Mouse (Mus musculus) Muller cell, postnatal 12 days (primary cell): ENCODE measurements at regions not wholly inside any gene's neighbourhood (a gene's known extent, or its start where the extent isn't known, plus 50 kb on each side); places are given as distances from the start of the nearest gene placed in this dataset.

Experiments
- DNase-seq: peaks from one replicate; pipeline ENCODE4 v3.0.0-alpha.2; 2015; ENCODE audit errors: inconsistent ontology term

DNA sequence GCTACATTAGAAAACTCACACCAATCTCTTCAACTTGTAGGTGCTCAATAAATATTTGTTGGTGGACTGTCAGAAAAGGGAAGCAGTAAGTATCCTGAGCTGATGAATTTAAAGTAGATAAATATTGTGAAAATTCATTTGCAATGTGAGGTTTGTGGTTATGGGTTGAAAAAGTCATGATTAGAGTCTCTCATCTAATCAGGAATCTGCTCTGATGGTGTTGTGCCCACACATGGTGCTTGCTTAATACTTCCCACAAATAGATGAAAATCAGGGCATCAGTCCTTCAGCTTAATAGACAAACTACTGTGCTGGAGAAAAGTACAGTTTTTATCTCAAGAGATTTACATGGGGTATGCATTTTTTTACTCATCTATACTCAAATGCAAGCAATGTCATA, 59.9 kb downstream of the S1pr1 start:
- no peak for DNase-seq

DNA sequence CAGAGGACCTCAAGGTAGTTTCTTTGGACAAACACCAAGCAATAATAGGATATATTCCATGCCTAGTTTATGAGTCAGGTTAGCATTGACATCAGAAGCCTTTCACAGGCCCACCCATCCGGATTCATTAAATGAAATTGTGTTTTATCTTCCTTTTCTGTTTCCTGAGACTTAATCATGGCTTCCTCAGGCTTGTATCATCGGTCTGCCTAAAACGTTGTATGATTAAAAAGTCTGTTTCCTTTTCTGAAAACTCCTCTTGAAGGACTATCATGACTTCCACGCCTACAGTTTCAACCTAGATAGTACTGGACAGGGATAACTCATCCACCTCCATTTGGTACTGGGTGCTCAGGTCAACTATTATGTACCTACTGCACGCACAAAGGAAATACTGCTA, 62.6 kb downstream of the S1pr1 start:
- DNase-seq = no peak

DNA sequence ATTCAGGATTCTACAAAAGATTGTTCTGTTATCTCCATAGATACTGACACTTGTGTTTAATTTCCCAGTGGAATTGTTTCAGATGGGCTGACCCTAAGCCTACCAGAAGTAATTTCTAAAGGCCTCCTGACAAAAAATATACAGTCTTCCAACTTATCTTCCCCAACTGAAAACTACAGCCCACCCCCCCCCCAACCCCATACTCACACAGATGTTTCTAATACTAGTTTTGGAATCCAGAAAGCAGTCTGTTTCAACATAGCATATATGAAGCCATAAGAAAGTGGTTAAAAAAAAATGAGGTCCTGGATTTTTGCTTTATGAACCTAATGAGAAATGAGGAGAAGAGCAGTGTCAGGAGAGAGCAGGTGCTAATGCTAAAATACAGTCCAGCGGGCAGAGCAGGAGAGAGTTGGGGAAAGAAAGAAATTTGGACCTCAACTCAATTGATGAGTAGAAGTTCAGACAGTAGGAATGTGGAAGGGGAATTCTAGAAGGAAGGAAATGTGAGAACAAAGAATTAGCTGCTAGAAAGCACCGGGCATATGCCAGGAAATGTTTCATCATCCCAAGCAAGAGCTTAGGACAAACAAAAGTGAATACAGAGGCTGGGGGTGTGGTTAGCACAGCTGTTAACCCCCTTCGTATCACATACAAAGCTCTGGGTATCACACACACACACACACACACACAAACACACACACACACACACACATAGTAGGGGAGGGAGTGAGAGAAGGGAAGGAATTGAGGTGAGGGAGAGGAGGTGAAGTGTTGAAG, 65.3 kb downstream of the S1pr1 start:
- DNase-seq = peak; percentile 64

DNA sequence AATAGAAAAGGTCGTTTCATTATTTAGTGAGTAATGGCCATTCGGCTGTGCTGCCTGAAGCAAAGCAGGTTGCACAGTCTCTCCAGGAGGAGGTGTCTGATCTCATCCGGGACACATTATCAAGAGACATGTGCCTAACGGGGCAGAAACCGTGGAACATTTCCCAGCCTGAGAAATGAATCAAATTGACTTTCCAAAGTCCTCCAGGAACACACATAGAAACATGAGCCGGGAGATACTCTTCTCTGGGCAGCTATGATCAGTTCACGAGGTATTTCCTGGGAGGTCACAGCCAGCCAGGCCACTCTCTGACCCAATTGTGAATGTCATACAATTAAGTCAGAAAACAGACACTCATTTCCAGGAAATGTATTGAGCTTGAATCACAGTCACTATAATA, 67.9 kb downstream of the S1pr1 start:
- DNase-seq = peak; percentile 79

DNA sequence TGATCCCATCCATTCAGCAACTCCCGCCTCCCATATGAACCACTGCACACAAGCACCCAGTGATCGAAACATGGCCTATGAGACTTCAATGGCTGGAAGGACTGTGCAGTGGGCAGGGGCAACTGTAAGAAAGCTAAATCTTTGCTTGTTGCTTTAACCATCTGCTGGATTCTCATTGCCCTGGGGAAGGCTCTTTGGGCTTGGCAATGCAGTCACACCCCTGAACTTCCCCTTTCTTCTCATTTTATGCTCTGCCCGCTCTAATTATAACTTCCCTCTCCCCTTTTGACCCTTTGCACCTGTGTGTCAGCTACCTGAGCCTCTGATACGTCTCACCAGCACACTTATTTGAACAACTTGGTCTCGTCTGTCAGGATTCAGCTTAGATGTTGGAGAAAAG, 70.6 kb downstream of the S1pr1 start:
- DNase-seq = no peak

DNA sequence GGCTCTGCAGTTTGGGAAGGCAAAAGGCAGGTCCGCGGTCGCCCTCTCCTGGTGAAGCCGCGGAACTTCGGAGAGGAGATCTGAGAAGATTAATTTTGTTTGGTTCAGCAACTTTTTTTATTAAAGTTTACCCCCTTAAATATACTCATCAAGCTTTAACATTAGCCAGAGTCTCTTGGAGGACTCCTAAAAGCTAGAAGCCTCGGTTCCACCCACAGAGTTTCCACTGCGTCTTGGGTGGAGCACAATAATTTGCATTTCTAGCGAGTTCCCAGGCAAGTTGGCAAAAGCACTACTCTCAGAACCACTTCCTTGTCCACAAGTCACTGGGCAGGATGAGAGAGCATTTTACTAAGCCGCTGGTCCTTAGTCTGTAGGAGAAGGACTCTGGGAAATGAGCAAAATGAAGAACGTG, 72.0 kb downstream of the S1pr1 start:
- DNase-seq = peak; percentile 64

DNA sequence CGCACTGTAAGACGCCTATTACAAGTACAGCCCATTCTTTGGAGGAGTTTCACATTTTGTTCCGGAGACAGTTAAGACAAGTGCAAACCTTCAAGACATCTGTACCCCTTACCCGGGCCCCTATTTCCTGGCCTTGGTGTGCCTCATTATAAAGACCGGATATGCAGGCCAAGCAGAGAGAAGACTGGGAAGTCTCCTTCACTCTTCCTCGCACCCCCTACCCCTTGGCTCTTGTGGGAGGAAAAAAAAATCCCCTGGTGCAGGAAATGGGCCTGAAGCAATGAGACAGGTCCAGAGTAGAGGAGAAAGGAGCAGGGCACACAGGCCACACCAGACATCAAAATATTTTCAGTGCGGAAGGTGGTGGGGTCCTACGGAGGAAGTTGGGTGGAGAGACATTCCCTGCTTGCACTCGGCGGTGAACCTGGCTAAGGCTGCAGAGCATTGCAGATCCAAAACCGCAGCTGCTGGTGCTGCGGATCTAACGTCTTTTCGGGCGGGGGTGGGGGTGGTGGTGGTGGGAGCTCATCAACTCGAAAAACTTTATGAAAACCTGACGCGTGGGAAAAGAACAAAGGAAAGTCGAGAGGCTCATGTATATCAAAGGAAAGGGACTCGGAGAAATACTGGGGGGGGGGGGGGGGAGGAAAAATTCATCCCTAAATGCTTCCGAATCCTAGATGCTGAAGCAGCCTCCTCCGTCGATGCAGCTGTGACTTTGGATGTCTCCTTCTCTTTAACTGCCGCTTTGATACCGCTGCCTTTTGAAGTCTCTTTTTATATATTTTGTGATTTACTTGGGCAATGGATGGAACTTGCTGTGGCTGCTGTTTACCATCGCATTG, 72.6 kb downstream of the S1pr1 start:
- peak; percentile 9 for DNase-seq

DNA sequence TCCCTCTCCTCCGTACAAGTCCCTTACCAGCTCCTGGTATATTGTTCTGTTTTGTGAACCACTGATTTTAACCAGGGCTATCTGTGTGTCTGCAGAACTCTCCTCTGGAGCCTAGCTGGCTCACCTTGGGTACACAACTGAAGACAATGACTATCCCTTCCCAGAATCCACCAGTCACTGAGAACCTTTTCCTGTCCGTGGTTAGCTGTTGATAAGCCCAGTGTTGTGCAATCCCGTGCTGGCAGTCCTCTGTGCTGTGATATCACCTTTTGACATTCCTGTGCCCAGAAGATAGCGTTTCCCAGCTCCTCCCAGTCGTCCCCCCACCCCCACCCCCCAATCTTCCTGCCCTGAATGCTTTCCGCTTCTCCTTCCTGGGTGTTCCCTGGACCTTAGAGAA, 73.5 kb downstream of the S1pr1 start:
- no peak for DNase-seq

DNA sequence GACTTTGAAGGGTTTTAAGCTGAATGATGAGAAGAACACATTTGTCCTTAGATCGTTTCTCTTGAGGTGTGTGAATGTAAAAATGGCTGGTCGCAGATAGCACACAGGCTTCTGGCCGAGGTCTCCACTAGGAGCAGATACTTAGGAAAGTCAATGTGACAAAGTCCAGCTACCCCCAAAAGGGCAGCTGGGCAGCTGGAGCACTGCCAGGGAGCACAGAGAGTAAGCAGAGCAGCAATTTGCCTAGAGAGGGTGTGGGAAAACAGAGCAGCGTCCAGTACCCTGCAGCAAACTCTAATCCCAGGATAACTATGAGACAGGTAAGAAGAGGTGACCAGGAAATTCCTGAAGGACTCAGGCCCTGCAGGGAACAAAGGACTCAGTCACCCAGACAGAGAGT, 79.4 kb downstream of the S1pr1 start:
- no peak for DNase-seq

DNA sequence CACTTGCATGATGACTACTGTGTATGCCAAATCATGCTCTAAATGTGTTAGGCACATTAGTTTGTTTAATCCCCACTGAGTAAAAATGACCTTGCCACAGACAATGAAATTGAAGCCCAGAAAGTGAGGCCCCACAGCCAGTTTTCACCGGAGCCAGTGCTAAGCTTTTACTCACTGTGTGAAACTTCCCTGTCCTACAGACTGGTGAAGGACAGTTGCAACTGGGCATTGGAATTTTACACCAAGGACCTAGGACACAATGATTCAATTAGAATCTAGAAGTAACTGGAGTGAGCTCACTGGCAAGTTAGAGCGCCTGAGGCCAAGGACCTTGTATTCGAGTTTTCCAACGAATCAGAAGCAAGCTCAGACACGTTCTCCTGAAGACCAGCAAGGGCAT, 79.8 kb downstream of the S1pr1 start:
- no peak for DNase-seq

DNA sequence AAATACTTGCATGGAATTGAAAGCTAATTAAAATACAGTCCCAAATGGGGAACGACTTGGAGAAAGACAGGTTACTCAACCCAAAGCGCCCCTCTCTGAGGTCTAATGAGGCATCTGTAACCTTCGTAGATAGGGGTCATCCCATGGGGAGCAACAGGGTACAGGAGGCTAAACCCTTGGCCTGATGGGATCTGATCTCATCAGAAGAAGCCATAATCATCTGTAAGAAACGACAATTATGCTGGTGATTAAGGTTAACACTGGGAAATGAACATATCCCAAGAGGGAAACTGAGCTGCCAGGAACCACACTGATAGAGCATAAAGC, 82.5 kb downstream of the S1pr1 start:
- DNase-seq = no peak

DNA sequence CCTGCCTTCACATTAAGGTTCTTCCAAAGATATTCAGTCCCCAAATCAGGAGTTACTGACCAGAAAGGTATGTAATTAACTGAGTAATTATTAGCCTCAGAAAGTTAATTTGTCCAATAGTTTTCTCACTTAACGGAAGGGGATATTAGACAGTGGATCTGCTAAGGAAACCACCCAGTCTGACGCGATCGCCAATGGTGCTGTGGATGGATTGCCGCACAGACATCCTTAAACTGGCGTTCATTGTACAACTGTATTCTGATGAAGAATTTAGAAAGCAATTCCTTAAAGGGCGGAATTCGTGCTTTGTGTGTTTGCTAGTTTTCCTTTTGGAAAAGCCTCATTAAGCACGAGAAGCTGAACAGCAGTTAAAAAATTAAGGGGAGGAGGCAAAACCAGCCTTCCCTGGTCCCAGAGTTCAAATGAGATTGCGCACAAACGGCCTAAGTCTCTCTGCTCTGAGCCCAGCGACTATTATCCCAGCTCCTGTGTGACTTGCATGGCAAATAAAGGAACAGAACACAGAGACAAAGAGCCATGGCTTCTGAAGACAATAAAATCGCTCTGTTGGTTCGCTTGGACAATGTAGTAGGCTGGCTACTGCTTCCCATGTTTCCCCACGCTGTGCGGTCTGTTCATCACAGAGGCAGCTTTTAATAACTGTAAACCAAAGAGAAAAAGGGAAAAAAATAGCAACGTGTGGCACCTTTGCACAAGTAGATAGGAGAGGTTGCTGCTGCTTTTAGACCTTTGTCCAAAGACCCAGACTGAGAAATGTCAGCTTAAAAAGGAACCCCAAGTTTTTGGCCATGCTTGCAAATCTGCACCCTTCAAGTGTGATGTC, 83.1 kb downstream of the S1pr1 start:
- no peak for DNase-seq

DNA sequence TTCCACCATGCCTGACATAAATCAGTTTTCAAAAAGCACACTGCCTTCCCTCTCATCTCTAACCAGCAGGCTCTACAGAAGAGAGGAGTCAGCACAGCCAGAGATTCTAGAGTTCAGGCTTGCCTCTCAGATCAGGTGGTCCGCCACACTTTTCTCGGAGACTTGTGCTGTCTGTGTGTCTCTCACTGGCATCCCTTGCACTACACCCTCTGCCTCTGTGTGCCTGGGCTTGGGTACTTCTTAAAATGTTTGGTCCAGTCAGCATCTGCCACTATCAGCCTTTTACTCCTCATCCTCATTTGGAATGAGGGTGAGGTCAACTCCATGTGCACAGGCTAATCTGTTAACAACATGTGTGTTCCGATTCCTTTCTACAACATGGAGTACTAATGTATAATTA, 92.0 kb downstream of the S1pr1 start:
- no peak for DNase-seq

DNA sequence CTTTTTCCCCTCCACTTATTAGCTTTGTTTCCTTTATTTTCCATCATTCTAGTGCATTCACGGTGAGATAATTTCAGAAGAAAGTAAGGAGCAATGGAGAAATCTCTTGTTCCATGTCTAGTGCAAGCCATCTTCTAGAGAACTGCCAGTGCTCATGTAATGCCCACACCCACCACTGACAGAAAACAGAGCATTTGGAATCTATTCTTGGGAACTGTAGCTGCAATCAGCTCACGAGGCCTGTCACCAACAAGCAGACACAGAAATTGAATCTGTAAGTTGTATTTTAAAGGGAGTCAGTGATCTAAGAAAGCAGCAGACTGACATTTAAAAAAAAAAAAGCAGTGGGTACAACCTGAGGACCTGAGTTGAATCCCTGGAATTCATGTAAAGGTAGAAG, 92.6 kb downstream of the S1pr1 start:
- no peak for DNase-seq

DNA sequence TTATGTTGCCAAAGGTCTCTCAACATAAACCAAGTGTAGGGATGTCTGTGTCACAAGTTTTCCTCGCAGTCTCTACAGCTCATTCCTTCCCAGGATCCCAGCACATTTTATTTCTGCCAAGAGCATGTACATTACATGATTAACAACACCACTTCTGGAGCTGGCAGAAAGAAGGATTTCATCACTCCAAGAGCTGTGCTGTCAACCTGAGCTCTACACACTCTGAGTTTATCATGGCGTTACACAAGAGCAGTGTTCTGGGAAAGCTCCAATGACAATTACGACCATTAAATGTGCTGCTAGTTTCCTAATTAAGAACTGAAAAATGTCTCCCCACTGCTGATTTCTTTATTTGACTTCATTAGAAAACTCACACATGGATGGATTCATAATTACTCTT, 94.9 kb downstream of the S1pr1 start:
- peak; percentile 57 for DNase-seq

DNA sequence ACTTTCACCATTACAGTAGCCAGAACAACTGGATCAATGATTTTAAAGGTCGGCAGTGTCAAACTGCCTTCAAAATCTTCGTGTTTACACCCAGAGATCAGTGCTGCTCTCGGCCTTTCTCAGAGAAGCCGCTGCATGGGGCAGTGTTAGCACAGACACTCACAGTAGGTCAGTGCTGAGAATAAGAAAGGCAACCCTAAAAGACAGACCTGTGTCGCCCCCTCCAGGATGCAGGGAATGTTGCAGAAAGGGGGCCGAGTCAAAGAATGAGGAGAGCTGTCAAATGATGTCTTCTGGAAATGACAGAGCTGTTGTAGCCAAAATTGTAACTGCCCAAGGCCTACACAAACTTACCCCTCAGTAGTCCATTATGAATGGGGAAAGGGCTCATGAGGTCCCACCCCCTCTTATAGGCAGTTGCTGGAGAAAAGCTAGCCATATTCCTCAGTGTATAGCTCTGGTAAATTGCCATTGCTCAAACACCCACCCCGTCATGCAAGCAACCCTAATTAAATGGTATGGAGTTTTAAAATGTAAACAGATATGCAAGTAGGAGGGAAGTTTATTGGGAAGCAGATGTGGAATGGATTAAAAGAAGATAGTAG, 98.8 kb downstream of the S1pr1 start:
- DNase-seq = no peak

DNA sequence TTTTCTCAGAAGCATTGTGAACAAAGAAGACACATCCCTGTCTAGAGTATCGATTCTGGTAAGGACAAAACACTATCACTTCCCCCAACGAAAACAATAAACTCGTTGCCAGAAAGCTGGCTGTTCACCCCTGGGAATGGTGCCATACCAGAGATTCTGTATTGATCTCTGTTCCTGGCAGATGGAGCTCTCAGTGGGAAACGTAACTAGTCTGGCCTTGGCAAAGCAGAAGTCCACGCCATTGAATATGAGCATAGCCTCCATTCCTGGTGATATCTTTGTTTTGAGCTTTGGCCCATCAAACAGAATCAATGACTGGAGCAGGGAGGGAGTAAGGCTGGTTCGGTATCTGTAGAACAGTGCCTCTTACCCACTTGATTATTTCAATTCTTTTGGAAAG, 102.0 kb downstream of the S1pr1 start:
- DNase-seq = no peak

DNA sequence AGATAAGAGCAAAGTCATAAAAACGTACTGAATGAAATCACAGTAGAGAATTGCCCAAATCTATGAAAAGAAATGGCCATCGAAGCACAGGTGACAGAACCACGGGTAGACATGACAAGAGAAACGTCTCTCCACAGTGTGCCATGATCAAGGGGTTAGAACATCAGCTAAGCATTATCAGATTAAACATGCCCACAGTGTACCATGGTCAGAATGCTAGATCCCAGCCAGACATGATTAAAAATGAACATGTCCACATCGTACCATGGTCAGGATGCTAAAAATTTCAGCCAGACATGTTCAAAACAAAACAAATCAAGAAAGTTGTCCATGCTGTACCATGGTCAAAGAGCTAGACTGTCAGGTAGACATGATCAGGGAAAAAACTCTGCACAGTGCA, 106.8 kb downstream of the S1pr1 start:
- DNase-seq = no peak

DNA sequence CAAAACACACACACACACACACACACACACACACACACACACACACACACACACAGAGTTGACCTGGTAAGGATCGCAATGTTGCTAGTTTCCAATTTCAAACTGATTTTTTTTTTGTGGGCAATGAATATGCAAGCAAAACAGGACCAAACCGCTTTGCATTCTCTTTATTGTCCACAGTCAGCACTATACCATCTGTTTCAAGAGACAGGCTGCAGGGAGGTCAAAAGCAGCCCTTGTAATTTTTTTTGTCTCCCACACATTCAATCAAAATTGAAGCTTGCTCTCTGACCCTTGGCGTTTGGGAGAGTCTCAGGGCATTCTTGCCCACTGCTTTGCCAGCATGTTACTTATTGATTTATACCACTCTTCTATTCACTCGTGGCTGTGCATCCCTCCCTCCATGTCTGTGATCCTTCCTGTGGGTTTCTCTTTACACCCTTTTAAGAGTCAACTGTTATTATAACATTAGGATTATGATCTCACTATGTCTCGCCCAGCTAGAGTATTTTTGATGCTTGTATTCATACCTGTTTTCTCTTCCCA, 110.1 kb downstream of the S1pr1 start:
- DNase-seq = no peak

DNA sequence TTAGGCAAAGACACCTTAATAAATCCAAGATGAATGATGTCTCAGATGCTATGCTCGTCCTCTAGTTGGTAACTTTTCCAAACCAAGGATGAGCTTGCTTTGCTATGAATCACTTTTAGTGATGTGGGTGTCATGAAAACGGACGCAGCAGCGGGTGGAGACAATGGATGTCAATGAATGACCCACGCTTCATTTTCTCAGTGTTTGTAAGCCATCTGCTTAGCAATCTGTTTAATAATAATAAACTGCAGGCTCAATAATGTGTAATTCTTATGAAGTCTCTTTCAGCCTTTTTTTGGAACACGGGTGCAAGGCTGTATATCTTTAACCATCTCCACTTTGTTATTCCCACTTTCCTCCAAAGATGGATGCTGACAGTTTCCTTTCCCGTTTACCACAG, 110.6 kb downstream of the S1pr1 start:
- no peak for DNase-seq

DNA sequence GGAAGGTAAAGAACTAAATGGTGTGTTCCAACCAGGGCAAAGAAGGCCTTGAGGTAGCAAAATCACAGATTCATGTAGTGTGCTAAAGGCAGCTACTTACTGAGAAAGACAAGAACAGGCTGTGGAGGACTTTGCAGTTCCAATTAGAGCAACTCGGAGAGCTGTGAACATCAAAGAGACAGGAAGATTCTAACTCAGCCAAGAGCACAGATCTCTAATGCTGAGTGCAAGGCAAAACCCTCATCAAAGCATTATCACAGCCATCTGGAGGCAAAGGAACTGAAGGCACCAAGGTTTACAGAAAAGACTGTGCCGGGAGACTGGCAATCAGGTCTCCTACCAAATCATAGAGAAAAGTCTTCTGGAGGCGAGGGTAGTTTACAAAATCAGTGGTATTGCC, 111.1 kb downstream of the S1pr1 start:
- DNase-seq = no peak

DNA sequence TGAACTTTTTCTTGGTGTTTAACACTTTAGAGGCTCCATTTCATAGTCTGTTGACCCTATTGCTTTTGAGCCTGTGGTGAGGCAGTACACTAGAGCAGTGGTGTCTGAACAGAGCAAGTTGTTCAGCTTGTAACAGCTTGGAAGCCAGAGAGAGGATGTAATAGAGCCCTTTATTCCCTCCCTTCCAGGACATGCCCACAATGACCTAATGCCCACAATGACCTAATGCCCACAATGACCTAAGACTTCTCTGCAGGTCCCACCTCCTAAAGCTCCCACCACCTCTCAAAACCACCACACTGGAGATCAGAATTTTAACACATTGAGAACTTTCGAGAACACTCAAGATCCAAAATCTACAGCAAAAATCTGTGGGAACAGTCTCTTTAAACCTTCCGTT, 115.6 kb downstream of the S1pr1 start:
- no peak for DNase-seq
